Mouse (Mus musculus): Measurements from ENCODE around the gene Defb30.

Defb30 gene

GRCm38 (mm10) chr14:63049910-63050370 lies at the start of gene Defb30:
Defb30 (minus strand) TSS chr14:63049960.
- DNase-seq: no peak

DNA sequence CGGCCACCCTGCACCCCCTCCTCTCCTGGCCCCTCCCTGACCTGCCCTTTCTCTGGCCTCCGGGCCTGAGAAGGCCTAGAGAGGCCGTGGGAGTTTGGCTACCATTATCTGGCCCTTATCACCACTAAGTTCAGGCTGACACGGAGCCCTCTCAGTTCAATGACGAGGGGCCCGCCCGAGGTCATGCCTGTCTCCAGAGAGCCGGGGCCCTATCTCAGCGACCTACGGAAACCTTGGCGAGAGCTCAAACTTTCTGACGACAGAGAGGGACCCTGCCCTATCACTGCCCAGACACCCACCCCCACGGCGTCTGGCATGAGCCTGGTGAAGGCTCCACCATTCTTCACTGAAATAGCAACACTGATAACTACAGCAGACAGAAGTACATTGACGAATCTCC lies 17.9 kb upstream of the Defb30 start:
- DNase-seq: no peak

GRCm38 (mm10) chr14:63066630-63067310 lies 17.0 kb upstream of the Defb30 start:
- DNase-seq: peak; percentile 34

DNA sequence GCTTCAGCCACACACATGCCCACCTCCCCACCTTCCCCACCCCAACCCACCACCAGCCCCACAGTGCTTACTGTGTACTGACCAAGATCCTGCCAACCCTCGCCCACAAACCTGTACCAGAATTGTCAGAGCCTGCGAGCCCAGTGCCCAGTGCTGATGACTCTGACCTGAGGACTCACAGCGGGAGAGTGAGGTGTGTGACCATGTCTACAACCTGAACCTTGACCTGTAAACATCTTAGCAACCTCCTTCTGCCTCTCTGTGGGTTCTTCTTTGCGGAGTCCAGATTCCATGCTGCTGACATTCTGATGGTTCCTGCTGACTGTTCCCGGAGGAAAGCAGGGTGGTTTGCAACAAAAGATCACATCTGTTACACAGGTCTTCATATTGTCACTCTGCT lies 15.6 kb upstream of the Defb30 start:
- DNase-seq: no peak

DNA sequence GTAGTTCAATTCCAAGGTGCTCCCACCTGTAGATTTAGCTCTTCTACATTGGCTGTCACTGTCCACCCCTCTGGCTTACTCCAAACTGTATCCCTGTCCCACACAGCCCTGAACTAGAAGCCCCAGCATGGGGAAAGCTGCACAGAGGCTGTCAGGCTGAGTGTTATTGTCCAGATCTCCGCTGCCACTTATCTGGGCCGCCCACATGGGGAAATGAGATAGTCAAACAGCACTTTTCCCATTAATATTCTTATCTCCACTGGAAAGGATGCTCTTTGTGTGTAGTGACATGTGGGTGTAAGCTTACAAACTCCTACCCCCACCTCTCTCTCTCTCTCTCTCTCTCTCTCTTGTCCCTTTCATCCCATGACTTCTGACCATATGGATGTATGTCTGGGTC lies 12.4 kb upstream of the Defb30 start:
- no peak for DNase-seq

GRCm38 (mm10) chr14:63060361-63060760 lies 10.6 kb upstream of the Defb30 start:
- no peak for DNase-seq

GRCm38 (mm10) chr14:63054729-63055128 lies 5.0 kb upstream of the Defb30 start:
- DNase-seq: peak; percentile 97

- DNase-seq: peak; percentile 20
Observed at GRCm38 (mm10) chr14:63050769-63051168, 1.0 kb upstream of the Defb30 start.

DNA sequence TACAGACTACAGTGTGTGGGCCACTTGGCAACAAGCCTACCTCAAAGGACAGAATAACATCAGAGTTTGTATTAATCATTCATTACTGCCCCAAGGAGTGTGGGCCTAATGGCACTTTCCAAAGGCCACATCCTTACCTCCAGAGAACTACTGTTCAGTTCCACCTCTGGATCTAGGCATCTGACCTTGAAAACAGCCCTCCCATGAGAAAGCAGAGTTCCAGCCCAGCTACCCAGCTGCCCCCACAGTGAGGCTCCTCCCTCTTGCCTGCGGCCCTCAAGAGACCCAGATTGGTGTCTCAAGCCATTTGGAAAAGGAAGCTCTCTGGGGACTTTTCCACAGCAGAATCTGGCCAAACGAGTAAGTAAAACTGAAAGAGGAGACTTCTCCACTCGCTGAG lies 3.1 kb downstream of the Defb30 start, which contains the start of gene Defb42:
TSS of gene Defb42 (plus strand) at position 301 of the 400 bp plus-strand sequence.
- no peak for DNase-seq

GRCm38 (mm10) chr14:63020524-63021156 lies 29.1 kb downstream of the Defb30 start:
- DNase-seq: no peak

- no peak for DNase-seq
Observed at GRCm38 (mm10) chr14:63014667-63015066, 35.1 kb downstream of the Defb30 start.

DNA sequence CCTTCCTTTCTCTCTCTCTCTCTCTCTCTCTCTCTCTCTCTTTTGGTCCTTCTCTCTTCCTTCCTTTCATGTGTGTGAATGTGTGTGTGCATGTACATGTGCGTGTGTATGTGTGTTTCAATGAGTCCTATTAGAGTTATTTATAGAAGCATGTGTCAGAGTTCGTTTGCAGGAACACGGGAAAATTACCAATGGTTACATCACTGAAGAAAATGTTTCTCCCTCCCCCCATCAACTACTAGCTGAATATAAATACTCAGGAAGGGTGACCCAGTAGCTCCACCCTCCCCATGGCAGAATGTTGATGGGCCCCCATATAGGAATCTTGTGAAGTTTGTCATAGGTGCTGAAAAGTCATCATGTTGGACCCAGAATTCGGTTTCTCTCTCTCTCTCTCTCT lies 36.7 kb downstream of the Defb30 start:
- no peak for DNase-seq

- DNase-seq: no peak
Observed at GRCm38 (mm10) chr14:63011471-63011870, 38.3 kb downstream of the Defb30 start, which contains the start of gene Defb43. Defb43 (plus strand) TSS chr14:63011771.

- no peak for DNase-seq
Observed at GRCm38 (mm10) chr14:63002588-63002987, 47.2 kb downstream of the Defb30 start.

DNA sequence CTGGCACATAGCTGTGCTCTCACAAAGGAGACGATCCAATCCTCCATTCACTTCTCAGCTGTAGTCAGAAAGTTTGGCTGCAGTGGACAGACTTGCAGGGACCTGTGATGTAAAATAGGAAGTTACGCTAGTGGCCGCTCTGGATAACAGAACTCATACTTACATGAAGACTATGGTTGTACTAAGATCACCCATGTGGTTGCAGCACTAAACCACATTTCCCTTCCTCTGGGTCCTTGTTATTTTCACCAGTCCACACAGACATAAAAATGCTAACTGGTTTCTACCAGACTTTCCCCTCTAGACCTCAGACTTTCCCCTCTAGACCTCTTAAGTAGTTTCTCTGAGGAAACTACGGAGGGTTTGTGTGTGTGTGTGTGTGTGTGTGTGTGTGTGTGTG lies 50.8 kb downstream of the Defb30 start:
- DNase-seq: no peak

- DNase-seq: no peak
Observed at GRCm38 (mm10) chr14:62997777-62998176, 52.0 kb downstream of the Defb30 start, which contains the start of gene Defb47. Defb47 (plus strand) TSS chr14:62998077.

- no peak for DNase-seq
Observed at GRCm38 (mm10) chr14:62991849-62992510, 57.8 kb downstream of the Defb30 start.

- DNase-seq: no peak
Observed at GRCm38 (mm10) chr14:62991271-62991670, 58.5 kb downstream of the Defb30 start.

DNA sequence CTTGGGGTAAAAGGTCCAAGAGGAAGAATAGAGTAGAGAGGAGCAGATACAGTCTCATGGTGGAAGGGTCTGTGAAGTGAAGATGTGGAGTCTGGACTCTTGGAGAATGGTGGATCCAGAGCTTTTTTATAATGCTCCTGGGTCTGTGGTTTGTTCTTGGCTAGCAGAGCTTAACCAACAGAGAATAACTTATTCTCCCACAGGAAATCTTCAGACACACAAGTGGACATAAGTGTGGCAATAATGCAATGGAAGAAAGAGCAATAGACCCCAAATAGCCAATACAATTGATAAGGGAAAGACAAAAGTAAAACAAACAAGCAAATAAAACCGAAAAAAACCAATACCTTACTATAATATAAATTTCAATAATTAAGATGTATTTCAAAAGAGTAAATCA lies 65.3 kb downstream of the Defb30 start, which contains the start of gene Defb48:
TSS of gene Defb48 (minus strand) at position 101 of the 400 bp plus-strand sequence.
- no peak for DNase-seq
